In the genomic region with DNA sequence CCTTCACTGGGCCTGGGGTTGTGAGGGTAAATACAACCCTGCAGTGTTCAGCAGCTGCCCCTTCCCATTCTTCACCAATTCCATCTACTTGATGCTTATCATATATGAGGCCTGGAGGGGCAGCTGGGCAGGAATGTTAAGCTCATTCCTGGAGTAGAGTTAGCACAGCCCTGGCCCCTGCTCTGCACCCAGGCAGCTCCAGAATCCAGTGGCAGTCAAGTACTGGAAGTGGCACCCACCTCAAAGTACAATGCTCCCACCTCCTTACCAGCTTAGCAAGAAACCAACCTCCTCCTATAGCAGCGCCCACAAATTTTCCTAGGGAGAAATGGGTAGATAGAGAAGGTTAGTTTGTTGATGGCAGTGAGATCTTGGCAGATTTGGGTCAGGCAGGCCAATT, we compare ENCODE assay signal across 15 mouse cellular contexts. TPM values are rescaled to one million over a fixed set of nuclear protein-coding genes. Genes with fewer than 3 reads are reported as not detected.
"Had no signal": no experiment of that assay in that cellular context is flagged by ENCODE, and none has a peak within 500 bp of the region (broad histone marks: within the 10 kb centered on the region; RNA-seq: fewer than 3 reads in every experiment).

No protein-coding gene starts in this region.

RNA-seq across cellular contexts. Expression of a gene that starts 0.3 kb away (rescaled TPM):
- polyA plus RNA-seq: heart, embryonic 11.5 days; heart, embryonic 13.5 days; hindbrain, embryonic 10.5 days; hindbrain, embryonic 11.5 days; hindbrain, embryonic 12.5 days; hindbrain, embryonic 13.5 days; hindbrain, embryonic 14.5 days; hindbrain, embryonic 15.5 days; hindbrain, embryonic 16.5 days; hindbrain, postnatal 0 days; inflammation-experienced regulatory T-cells, adult 6 months; kidney, embryonic 14.5 days; kidney, embryonic 15.5 days; kidney, embryonic 16.5 days; kidney, postnatal 0 days had no signal

RNA-seq across cellular contexts. Expression of a gene that starts 49.1 kb away (rescaled TPM):
- polyA plus RNA-seq: hindbrain, embryonic 10.5 days; kidney, embryonic 16.5 days had no signal
